Mouse (Mus musculus) forebrain, embryonic 14.5 days (tissue): ENCODE results near the gene Angel1. TPM values are rescaled to one million over a fixed set of nuclear protein-coding genes. Genes with fewer than 3 reads are reported as not detected.
A peak's percentile ranks its signal among the peaks of the same experiment; 100 is the strongest.

Source experiments
- ATAC-seq: fragments of 200-750 bp; cut with Nextera tagmentation; 2 replicates; pipeline ENCODE4 v1.8.0; 2017; ENCODE audit warnings: mild to moderate bottlenecking, moderate library complexity
- DNase-seq: peaks from one replicate; pipeline ENCODE4 v3.0.0-alpha.2; 2015; ENCODE audit warnings: low spot score
- H3K27ac ChIP-seq: fragments of 300-500 bp; sonication (generic); 2 replicates; pipeline ENCODE4 v1.5.1; 2014; ENCODE audit warnings: low read depth, mild to moderate bottlenecking, control low read depth, low read length, moderate library complexity
- H3K27me3 ChIP-seq: fragments of 300-500 bp; sonication (generic); replicated peaks from 2 replicates; pipeline ENCODE4 v1.6.1; 2014; ENCODE audit warnings: low read length, control low read depth, mixed read lengths; ENCODE audit not compliant: control insufficient read depth, insufficient read depth
- H3K36me3 ChIP-seq: fragments of 300-500 bp; sonication (generic); 2 replicates; pipeline ENCODE4 v1.6.1; 2014; ENCODE audit warnings: low read length, control low read depth; ENCODE audit not compliant: control insufficient read depth, insufficient read depth
- H3K4me1 ChIP-seq: fragments of 300-500 bp; sonication (generic); 2 replicates; pipeline ENCODE4 v1.6.1; 2014; ENCODE audit warnings: antibody characterized with exemption, low read length, control low read depth; ENCODE audit not compliant: control insufficient read depth, insufficient read depth
- H3K4me2 ChIP-seq: fragments of 300-500 bp; sonication (generic); 2 replicates; pipeline ENCODE4 v1.6.1; 2014; ENCODE audit warnings: mild to moderate bottlenecking, control low read depth, low read length
- H3K4me3 ChIP-seq: fragments of 300-500 bp; sonication (generic); 2 replicates; pipeline ENCODE4 v1.5.1; 2014; ENCODE audit warnings: low read depth, low read length, control low read depth
- H3K9ac ChIP-seq: fragments of 300-500 bp; sonication (generic); 2 replicates; pipeline ENCODE4 v1.6.1; 2014; ENCODE audit warnings: mild to moderate bottlenecking, low read length, control low read depth, moderate library complexity
- H3K9me3 ChIP-seq: fragments of 300-500 bp; sonication (generic); replicated peaks from 2 replicates; pipeline ENCODE4 v1.6.1; 2016; ENCODE audit warnings: low read length, control low read depth, mixed read lengths; ENCODE audit not compliant: control insufficient read depth
- WGBS: fragments of 180-500 bp; shearing (Covaris S2); extraction: QIAGEN DNeasy Blood & Tissue Kit; methylation state at CpG from one replicate; pipeline ENCODE4 v1.1.7; 2014; 5-methylcytosine and 5-hydroxymethylcytosine counted together
- polyA plus RNA-seq: library from polyadenylated mRNA; unstranded; fragments of >200 nt; fragmentation: Nextera tagmentation; extraction: Ambion mirVana; gene quantifications from 2 replicates; pipeline ENCODE4 v1.2.1, GENCODE M21; 2014

Gene Angel1
- polyA plus RNA-seq, 1 experiment from 2014 or later = 7.6 TPM

DNA sequence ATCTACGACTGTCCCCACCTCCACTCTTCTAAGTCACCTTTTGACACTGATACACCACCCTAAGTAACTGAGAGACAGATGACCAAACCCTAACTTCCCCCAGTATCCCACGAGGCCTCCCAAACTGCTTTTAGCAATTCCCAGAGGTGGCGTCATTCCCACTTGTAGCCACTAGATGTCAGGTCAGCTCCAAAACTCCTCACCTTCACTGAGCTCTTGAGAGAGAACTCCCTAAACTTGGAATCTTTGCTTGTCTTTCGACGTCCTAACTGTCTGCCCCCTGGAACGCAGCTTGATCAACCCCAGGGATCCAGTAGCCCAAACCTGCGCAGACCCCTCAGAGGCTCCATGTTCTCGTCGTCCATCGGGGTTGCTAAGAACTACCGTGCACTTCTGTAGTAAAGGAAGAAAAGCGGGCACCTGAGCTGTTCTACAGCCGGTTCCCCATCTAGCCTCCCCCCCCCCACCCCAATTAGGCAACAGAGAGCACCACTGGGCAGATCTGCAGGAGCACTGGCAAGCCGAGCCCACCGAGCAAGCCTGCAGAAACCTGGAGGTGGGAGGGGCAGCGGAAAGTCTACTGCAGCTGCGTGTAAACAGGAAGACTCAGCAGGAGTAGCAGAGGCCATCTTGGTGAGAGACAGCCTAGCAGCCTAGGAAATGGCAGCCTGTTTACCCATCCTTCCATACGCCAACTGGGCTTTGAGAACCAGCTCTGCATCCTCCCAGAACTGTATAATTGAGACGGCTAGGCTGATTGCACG, 41.8 kb upstream of the Angel1 start:
- H3K4me3 ChIP-seq = no peak overlapping the region
- no peak overlapping the region for H3K4me2 ChIP-seq
- WGBS = 30% methylated on average over 20 of the region's 20 CpGs
- no peak overlapping the region for H3K27ac ChIP-seq
- ATAC-seq (peak; percentile 14; the same call in 1 of the 2 replicates), DNase-seq (peak; percentile 84)
- H3K27me3 ChIP-seq = no peaks in the 10 kb centered on the region
- no peaks in the 10 kb centered on the region for H3K36me3 ChIP-seq
- no peaks in the 10 kb centered on the region for H3K9me3 ChIP-seq
- H3K9ac ChIP-seq = no peak overlapping the region
- peaks cover 21% of the 10 kb centered on the region; the same call in 1 of the 2 replicates for H3K4me1 ChIP-seq

DNA sequence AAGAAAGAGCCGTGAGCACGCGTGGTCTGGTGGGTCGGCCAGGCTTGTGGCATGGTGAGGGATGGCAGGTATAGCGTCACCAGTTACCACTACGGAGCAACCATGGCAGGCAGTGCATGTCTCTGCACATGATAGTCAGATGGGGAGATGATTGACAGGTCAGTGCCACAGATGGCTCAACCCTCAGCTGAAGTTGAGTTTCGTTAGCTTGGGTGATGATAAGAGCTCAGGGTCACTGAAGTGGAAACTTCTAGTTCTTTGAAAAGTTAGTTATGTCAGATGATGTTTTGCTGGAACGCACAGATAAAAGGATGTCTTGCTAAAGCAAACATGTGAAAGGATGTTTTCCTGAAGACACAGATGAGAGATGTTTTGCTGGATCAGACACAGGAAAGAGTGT, 40.2 kb upstream of the Angel1 start:
- H3K27me3 ChIP-seq = no peaks in the 10 kb centered on the region
- peaks cover 18% of the 10 kb centered on the region; the same call in 1 of the 2 replicates for H3K4me1 ChIP-seq
- H3K36me3 ChIP-seq = no peaks in the 10 kb centered on the region
- no peaks in the 10 kb centered on the region for H3K9me3 ChIP-seq
- DNase-seq (no peak), ATAC-seq (no peak)
- no peak overlapping the region for H3K9ac ChIP-seq
- H3K27ac ChIP-seq = no peak overlapping the region
- H3K4me2 ChIP-seq = no peak overlapping the region
- no peak overlapping the region for H3K4me3 ChIP-seq
- 87% methylated on average over 8 of the region's 8 CpGs for whole genome bisulfite sequencing

DNA sequence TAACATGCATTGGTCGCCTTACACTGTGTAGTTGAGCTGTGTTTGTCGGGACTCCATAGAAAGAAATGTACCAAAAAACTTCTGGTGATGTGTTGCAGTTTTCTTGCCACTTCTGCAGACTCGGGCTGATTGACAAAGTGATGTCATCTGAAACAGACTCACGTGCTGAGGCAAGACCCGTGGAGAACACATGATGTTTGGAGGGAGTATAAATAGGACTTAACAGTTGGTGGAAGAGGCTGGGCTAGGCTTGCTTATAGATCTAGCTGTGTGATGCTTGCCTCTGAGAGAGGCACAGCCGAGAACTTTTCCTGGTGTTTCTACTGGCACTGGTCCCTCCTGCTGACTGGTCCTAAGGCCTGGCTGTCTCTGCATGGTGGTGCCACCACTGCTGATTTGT, 37.8 kb upstream of the Angel1 start:
- H3K9me3 ChIP-seq = no peaks in the 10 kb centered on the region
- H3K4me3 ChIP-seq = no peak overlapping the region
- DNase-seq (no peak), ATAC-seq (no peak)
- 76% methylated on average over 6 of the region's 6 CpGs for WGBS
- no peak overlapping the region for H3K4me2 ChIP-seq
- no peak overlapping the region for H3K27ac ChIP-seq
- H3K36me3 ChIP-seq = no peaks in the 10 kb centered on the region
- H3K27me3 ChIP-seq = no peaks in the 10 kb centered on the region
- H3K4me1 ChIP-seq = no peaks in the 10 kb centered on the region
- H3K9ac ChIP-seq = no peak overlapping the region

DNA sequence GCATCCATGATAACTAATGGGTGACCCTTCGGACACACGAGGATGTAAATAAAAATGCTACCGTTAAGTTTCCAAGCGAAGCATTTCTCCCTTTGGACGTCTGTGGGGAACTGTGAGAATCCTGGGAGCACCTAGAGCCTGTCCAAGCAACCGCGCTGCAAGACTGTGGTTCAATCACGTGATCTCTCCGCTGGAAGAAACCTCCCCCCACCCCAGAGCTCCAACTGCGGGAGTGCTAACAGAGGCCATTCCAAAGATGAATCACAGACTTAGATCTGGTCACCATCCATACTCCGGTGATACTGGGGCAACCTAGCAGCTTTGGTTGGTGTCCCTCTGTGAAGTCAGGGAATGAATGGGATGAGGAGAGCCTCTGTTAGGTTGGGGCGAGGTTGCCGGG, 34.8 kb upstream of the Angel1 start:
- no peaks in the 10 kb centered on the region for H3K4me1 ChIP-seq
- 76% methylated on average over 13 of the region's 13 CpGs for WGBS
- ATAC-seq = no peak
- H3K9me3 ChIP-seq = no peaks in the 10 kb centered on the region
- H3K27me3 ChIP-seq = no peaks in the 10 kb centered on the region
- no peak for DNase-seq
- no peak overlapping the region for H3K4me3 ChIP-seq
- H3K36me3 ChIP-seq = no peaks in the 10 kb centered on the region
- no peak overlapping the region for H3K4me2 ChIP-seq
- H3K9ac ChIP-seq = no peak overlapping the region
- no peak overlapping the region for H3K27ac ChIP-seq

DNA sequence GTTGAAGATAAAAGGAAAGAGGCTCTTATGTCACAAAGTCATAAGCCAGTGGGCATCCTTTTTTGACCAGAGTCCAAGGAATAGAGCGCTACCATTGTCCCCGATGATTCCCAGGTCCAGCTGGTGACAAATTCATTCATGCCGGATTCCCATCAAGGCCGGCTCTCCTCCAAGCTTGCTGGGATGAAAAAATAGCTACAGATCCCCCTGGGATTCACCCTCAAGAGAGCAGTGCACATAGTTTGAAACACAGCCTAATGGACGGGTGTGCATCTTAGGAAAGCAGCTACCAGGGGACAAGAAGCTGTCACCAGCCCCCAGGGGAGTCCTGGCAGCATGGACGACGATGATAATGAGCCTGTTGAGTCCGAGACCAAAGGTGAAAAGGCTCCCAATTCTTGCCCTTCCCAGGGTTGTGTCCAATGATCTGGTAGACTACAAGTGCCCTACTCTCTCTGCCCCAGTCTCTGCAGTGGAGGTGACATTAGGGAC, 8.1 kb upstream of the Angel1 start, which contains the start of gene Lrrc74a:
Gene Lrrc74a (plus strand): TSS at position 51 of the 492 bp plus-strand sequence.
- DNase-seq = no peak
- 88% methylated on average over 8 of the region's 8 CpGs for WGBS
- H3K27ac ChIP-seq = no peak within 1 kb of the TSS

DNA sequence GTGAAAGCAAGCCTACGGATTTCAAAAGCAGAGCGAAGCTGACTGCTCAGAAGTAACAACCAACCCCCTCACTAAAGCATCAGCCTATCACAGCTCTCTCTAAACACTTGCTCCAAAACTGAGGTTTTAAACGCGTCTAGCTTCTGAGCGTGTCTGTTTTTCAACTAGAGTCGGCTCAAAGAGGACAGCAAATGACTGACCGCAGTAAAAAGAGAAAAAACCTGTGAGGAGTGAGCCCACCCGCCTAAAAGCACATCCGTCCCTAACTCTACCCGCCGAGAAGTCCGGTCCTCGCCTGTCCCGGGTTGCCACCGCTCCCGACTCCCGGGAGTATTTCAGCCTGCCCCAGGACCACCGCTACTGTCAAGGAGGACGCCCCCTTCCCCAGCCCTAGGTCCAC, 554 bp downstream of the Angel1 start:
- peak; percentile 71 for DNase-seq

More for the DNA sequence above, 8.1 kb upstream of the Angel1 start, which contains the start of gene Lrrc74a:
- H3K9me3 ChIP-seq = no peaks in the 10 kb centered on the region
- H3K4me3 ChIP-seq = no peak within 1 kb of the TSS
- H3K36me3 ChIP-seq = no peaks in the 10 kb centered on the region
- no peak within 1 kb of the TSS for H3K4me2 ChIP-seq
- no peak within 1 kb of the TSS for H3K9ac ChIP-seq
- no peaks in the 10 kb centered on the region for H3K4me1 ChIP-seq
- no peaks in the 10 kb centered on the region for H3K27me3 ChIP-seq
- ATAC-seq = no peak

DNA sequence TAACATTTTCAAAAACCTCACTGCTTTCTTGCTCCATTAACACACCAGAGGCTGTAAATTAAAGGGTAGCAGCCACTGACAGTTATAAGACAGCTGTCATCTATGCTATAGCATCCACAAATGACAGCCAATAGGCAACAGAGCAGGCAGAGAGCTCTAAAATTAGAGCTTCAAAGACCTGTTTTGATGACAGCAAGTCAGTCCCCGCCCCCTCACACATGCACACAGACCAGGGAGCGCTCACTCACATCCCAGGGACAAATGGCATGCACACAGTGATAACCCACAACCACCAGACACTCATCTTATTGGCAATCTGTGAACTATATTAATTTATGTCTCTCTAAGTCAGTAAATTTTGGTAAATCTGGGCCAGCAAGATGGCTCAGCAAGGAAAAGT, 2.0 kb downstream of the Angel1 start:
- Histone ChIP-seq H3K4me2 (no peak overlapping the region), H3K27ac (no peak overlapping the region), H3K4me3 (no peak overlapping the region), H3K27me3 (no peaks in the 10 kb centered on the region), H3K9ac (no peak overlapping the region), H3K36me3 (no peaks in the 10 kb centered on the region), H3K9me3 (no peaks in the 10 kb centered on the region), H3K4me1 (no peaks in the 10 kb centered on the region)
- ATAC-seq = no peak
- WGBS = 69% methylated on average over 2 of the region's 2 CpGs
- peak; percentile 49 for DNase-seq

More for the DNA sequence above, 554 bp downstream of the Angel1 start:
- H3K4me2 ChIP-seq = peak overlapping the region; percentile 88
- peak overlapping the region; percentile 73 for H3K4me3 ChIP-seq
- H3K9me3 ChIP-seq = no peaks in the 10 kb centered on the region
- H3K27me3 ChIP-seq = no peaks in the 10 kb centered on the region
- no peak overlapping the region for H3K27ac ChIP-seq
- WGBS = under 1% methylated on average over 19 of the region's 19 CpGs
- no peaks in the 10 kb centered on the region for H3K4me1 ChIP-seq
- ATAC-seq = peak; percentile 35; the same call in 1 of the 2 replicates
- H3K36me3 ChIP-seq = no peaks in the 10 kb centered on the region
- H3K9ac ChIP-seq = peak overlapping the region; percentile 78

DNA sequence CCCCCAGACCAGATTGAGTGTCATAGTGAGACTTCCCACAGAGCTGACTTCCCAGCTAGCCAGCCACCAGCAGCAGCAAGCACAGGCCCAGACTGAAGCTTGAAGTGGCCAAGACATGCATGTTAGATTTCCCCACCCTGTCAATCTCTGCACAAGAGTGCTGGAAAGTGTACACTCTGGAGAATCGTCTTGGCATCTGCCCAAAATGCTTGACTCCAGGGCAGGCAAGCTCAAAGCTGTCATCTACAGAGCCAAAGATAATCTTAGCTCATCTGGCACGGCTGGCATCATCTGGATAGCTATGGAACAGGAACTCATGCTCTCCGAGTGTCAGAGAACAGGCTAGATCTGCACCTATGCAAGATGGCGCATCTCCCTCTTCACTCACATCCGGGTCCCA, 4.8 kb downstream of the Angel1 start:
- 80% methylated on average over 5 of the region's 5 CpGs for WGBS
- Histone ChIP-seq H3K4me2 (no peak overlapping the region), H3K27me3 (no peaks in the 10 kb centered on the region), H3K9me3 (no peaks in the 10 kb centered on the region), H3K27ac (no peak overlapping the region), H3K9ac (no peak overlapping the region), H3K4me3 (no peak overlapping the region), H3K36me3 (no peaks in the 10 kb centered on the region), H3K4me1 (no peaks in the 10 kb centered on the region)
- ATAC-seq = no peak
- peak; percentile 28 for DNase-seq

DNA sequence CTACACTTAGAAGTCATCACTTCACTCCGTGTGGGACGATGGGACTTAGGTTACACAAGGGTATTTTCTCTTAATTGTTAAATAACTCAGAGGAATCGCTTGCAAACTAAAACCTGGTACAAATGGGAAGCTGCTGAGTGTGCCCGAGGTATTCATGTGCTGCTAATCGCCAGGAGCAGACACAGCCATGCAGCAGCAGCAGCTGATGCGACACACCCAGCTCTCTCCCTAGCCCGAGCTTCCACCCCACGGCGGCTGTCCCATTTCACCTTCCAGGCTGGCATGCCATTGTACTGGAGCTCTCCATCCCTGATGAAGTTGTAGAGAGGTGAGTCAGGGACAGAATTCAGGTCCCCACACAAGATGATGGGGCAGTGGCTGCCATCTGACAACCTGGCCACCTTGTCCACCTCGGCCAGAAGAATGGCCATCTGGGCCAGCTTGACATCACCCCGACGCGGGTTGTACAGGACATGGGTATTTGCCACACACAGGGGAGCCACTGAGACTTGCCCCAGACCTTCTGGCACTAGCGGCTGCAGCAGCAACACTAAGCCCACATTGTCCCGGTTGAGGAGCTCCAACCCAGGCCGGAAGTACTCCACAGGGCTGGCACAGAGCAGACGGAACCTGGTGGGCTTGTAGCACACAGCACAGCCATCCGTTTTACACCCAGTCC, 6.2 kb downstream of the Angel1 start:
- no peak overlapping the region for H3K4me3 ChIP-seq
- H3K4me2 ChIP-seq = no peak overlapping the region
- no peaks in the 10 kb centered on the region for H3K9me3 ChIP-seq
- no peak overlapping the region for H3K9ac ChIP-seq
- H3K27me3 ChIP-seq = no peaks in the 10 kb centered on the region
- WGBS = 86% methylated on average over 18 of the region's 18 CpGs
- no peak overlapping the region for H3K27ac ChIP-seq
- H3K4me1 ChIP-seq = no peaks in the 10 kb centered on the region
- H3K36me3 ChIP-seq = no peaks in the 10 kb centered on the region
- no peak for ATAC-seq
- DNase-seq = no peak
